Mouse (Mus musculus) liver, adult 2 months (tissue): ENCODE results near the gene Naaa.

Experiments used
- CTCF ChIP-seq: fragments of 200-500 bp; IDR thresholded peaks from 2 replicates; pipeline ENCODE4 v1.5.1; 2011; ENCODE audit warnings: low read depth, low read length, control low read depth
- POLR2A ChIP-seq: fragments of 200-500 bp; IDR thresholded peaks from 2 replicates; pipeline ENCODE4 v1.6.1; 2011; ENCODE audit warnings: low read length, control low read depth; ENCODE audit not compliant: insufficient read depth; ENCODE audit errors: extremely low read depth

DNA sequence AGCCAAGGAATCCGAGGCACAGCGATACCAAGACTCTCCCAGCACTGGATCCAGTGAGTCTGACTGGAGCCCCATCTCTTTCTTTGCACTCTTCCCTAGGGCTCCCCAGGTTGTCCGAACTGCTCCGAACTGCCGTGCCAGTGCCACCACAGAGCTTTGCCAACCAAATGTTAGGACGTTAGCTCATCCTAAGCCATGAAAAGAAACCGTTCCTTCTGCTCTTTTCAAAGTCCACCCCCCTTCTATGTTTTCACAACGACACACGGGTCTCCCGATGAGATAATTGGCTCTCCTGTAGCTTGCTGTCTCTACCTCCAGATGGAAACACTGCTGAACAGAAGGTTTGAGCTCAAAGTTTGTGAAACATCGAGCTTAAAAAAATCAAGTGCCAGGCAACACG, 37.2 kb downstream of the Naaa start:
- TF ChIP-seq CTCF (no peak), POLR2A (no peak)
